Mouse (Mus musculus) adrenal gland, adult 18-20 months (tissue): ENCODE measurements at regions not wholly inside any gene's neighbourhood (a gene's known extent, or its start where the extent isn't known, plus 50 kb on each side); places are given as distances from the start of the nearest gene placed in this dataset.
A peak's percentile ranks its signal among the peaks of the same experiment; 100 is the strongest.

Experiments used
- DNase-seq, 2 experiments: peaks; one replicate each; pipeline ENCODE4 v3.0.0; 2021 to 2022; ENCODE audit warnings: low spot score in 2 of 2

GRCm38 (mm10) chr13:90497573-90497972 lies 407.6 kb downstream of the Atp6ap1l start:
- no peak for DNase-seq

- DNase-seq = no peak
These were observed 404.3 kb upstream of the Xrcc4 start for GRCm38 (mm10) chr13:90493696-90494095.

GRCm38 (mm10) chr13:90490991-90491951 lies 401.9 kb upstream of the Xrcc4 start:
- no peak for DNase-seq

GRCm38 (mm10) chr13:90480484-90480883 lies 391.1 kb upstream of the Xrcc4 start:
- no peak for DNase-seq

GRCm38 (mm10) chr13:90476880-90477279 lies 387.5 kb upstream of the Xrcc4 start:
- no peak for DNase-seq

GRCm38 (mm10) chr13:90474507-90474906 lies 385.1 kb upstream of the Xrcc4 start:
- DNase-seq = no peak

- no peak for DNase-seq
These were observed 384.6 kb upstream of the Xrcc4 start for GRCm38 (mm10) chr13:90474053-90474452.

- no peak for DNase-seq
These were observed 383.8 kb upstream of the Xrcc4 start for GRCm38 (mm10) chr13:90473041-90473825.

- DNase-seq = no peak
These were observed 376.7 kb upstream of the Xrcc4 start for GRCm38 (mm10) chr13:90466096-90466495.

- DNase-seq = no peak
These were observed 374.6 kb upstream of the Xrcc4 start for GRCm38 (mm10) chr13:90464051-90464450.

- no peak for DNase-seq
These were observed 374.0 kb upstream of the Xrcc4 start for GRCm38 (mm10) chr13:90463381-90463780.

- no peak for DNase-seq
These were observed 365.2 kb upstream of the Xrcc4 start for GRCm38 (mm10) chr13:90454631-90455030.

GRCm38 (mm10) chr13:90426901-90427300 lies 337.5 kb upstream of the Xrcc4 start:
- DNase-seq = no peak

GRCm38 (mm10) chr13:90425379-90425778 lies 336.0 kb upstream of the Xrcc4 start:
- DNase-seq = no peak

GRCm38 (mm10) chr13:90424541-90424940 lies 335.1 kb upstream of the Xrcc4 start:
- DNase-seq = no peak

GRCm38 (mm10) chr13:90420966-90421365 lies 331.6 kb upstream of the Xrcc4 start:
- DNase-seq = no peak

GRCm38 (mm10) chr13:90404392-90404791 lies 315.0 kb upstream of the Xrcc4 start:
- no peak for DNase-seq

GRCm38 (mm10) chr13:90402061-90402460 lies 312.7 kb upstream of the Xrcc4 start:
- DNase-seq = no peak

- no peak for DNase-seq
These were observed 312.1 kb upstream of the Xrcc4 start for GRCm38 (mm10) chr13:90401496-90401895.

- DNase-seq = no peak
These were observed 306.0 kb upstream of the Xrcc4 start for GRCm38 (mm10) chr13:90395274-90396023.

GRCm38 (mm10) chr13:90394815-90395241 lies 305.4 kb upstream of the Xrcc4 start:
- DNase-seq = peak in 1 of 2 experiments; percentile 1
